Mouse (Mus musculus) CD4-positive helper T cell, adult 2 months (primary cell): ENCODE results near the gene Klhl3.
"Not testable (repeated sequence)": the region's sequence is repeated elsewhere in the genome, so short reads cannot be mapped to it uniquely, and the experiment has no call there.

Experiments
- DNase-seq: peaks from one replicate; pipeline ENCODE4 v3.0.0-alpha.2; 2012; ENCODE audit warnings: low read depth, missing footprints, low spot score

The Klhl3 gene

DNA sequence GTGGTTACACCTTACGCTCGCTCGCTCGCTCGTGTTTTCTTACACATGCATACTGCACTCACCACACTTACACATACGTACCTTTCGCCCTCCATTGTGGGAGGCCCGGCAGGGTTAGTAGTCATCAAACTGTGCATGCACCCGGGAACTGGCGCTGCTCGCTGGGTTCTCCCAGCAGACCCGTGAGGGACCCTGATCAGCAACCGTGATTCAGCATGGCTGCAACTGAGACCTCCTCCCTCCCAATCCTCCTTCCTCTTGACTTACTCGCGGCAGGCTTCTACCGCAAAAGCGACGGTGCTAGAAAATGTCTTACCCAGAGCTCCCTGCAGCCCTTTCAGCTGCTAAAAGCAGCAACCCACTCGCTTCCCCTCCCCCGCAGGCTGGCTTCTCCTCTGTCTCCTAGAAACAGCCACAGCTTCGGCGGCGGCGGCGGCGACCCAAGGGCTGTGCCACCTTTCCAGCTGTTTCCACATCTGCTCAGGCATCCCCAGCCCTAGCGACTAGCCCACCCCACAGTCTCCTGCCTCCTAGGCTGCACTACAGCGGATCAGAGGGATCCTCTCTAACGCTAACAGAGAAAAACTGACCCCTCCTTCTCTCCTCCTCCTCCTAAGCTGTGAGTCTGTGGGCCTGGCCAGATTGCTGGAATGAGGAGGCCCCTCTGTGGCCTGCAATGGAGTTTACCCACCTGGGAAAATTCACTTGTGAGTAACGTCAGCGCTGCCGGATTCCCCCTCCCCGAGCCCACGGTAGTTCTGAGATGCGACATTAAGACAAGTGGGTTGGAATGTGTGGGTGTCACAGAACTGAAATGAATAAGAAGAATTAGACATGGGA lies at the start of gene Klhl3:
Gene Klhl3 (minus strand): TSS at position 532 of the 840 bp plus-strand sequence.
- DNase-seq, result peak; percentile 83

GRCm38 (mm10) chr13:58160761-58161160 lies 47.4 kb upstream of the Klhl3 start:
- no peak for DNase-seq

- DNase-seq, result peak; percentile 90
These were observed 44.9 kb upstream of the Klhl3 start for GRCm38 (mm10) chr13:58158099-58158912.

- DNase-seq, result peak; percentile 84
These were observed 44.2 kb upstream of the Klhl3 start, which contains the start of gene Idnk for GRCm38 (mm10) chr13:58157447-58158098. Idnk (plus strand) TSS chr13:58157649.

DNA sequence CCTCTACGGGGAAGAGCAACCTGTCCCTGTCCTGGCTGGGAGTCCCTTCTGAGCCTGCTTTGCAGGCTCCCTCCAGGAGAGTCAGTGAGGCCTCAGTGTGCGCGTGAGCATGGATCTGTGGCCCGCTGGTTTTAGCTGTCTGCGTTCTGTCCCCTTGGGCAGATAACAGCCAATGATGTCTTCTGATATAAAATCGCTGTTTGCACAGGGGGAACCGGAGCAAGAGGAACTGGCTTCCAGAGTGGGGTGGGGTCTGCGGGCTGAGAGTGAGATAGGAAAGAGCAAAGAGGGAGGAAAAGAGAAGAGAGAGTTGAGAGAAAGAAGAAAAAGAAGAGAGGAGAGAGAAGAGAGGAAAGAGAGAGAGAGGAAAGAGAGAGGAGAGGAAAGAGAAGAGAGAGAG lies 43.6 kb upstream of the Klhl3 start:
- no peak for DNase-seq

DNA sequence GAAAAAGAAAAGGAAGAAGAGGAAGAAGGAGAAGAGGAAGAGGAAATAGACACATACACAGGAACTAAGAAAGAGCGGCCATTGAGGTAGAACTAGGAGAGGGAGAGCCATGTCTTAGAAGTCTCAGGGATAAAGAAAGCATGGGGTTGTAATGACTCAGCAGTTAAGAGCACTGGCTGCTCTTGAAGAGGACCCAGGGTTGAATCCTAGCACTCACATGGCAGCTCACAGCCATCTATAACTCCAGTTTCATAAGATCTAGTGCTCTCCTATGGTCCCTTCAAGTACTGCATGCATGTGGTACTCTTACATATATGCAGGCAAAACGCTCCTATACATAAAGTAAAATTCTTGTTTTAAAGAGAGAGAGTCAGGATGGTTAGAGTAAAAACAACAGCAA lies 42.6 kb upstream of the Klhl3 start:
- no peak for DNase-seq

- no peak for DNase-seq
These were observed 37.0 kb upstream of the Klhl3 start for GRCm38 (mm10) chr13:58150442-58150841.

GRCm38 (mm10) chr13:58149629-58150028 lies 36.2 kb upstream of the Klhl3 start:
- DNase-seq, result no peak

DNA sequence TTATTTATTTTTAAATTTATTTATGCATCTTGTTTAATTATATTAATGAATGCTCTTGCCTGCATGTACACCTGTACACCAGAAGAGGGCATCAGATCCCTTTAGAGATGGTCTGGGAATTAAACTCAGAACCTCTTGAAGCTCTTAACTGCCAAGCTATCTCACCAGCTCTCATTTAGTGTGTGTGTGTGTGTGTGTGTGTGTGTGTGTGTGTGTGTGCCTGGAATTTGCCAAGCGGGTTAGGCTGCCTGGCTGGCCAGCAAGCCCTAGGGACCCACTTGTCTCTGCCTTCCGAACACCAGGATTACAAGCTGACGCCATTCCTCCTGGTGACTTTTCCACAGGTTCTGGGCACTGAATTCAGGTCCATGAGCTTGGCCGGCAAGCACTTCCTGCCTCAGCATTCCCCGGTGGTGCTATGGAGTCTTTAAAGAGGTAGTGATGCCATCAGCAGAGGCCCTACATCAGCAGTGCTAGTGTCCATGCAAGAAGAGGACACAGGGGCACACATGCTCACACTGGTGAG lies 35.7 kb upstream of the Klhl3 start:
- DNase-seq, result peak; percentile 32

DNA sequence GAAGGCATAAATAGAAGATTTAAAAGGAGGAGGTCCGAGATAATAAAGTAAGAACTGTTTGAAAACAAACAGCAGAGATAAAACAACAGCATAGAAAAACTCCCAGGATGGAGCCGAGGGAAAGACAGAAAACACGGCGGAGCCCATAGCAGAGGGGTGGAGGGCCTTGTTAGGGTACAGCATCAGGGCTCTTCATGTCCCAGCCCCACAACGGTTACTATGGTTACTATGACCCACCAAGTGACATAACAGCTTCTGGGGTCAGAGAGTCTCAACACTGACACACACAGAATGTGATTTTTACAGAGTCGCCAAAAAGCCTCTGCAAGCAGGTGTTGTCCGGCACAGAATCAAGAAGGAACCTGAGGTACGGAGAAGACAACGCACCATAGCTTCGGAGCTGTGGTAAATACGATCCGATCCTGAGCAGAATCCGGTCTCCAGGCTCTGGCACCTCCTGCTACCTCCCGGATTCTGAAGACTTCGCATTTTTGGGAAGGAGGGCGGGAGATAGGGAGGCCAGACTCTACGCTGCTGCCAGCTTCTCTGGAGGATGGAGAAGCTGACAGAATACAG lies 35.0 kb upstream of the Klhl3 start:
- DNase-seq, result peak; percentile 29

DNA sequence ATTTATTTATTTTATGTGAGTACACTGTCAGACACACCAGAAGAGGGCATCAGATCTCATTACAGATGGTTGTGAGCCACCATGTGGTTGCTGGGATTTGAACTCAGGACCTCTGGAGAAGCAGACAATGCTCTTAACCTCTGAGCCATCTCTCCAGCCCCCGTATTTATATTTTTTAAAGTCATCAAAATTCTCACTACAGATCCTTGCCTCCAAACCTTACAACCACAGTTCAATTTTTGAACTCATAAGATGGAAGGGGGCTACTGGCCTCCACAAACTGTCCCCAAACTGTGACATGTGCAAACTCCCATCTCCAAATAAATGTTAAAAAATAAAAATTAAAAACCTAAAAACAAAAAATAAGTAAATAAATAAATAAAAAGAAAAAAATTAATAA lies 34.4 kb upstream of the Klhl3 start:
- DNase-seq, result no peak

DNA sequence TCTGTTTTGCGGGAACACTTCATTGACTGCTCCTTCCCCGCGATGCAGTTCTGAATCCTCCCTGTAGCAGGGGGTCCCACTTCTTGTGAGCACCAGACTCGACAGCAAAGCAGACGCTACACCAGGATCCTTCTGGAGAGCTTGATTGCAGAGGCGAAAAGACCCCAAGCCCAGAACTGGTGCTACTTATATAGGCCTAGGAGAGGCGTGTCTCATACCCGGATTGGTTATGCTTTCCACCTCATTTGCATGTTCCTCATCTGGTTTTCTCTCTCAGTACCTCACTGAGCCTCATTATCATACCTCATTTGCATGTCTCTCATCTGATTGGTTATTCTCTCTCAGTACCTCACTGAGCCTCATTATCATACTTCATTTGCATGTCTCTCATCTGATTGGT lies 33.2 kb upstream of the Klhl3 start:
- not testable (repeated sequence) for DNase-seq

DNA sequence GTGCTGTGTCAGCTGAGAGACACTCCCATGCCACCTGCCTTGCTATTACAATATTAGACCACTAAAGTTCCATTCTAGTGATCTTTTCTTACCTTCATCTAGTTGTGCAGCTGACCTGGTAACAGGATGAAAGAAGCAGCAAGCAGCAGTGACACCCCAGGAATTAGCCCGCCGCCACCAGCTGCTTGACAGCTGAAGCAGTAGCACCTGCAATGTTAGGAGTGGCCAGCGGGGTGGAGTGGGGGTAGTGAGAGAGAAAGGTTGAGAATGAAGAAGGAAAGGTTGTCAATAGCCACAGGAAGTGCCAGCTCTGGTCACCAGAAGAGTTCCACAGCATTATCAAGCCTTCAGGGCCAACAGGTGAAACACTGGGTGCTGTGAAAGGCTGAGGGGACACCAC lies 18.3 kb upstream of the Klhl3 start:
- DNase-seq, result no peak

- no peak for DNase-seq
These were observed 16.4 kb upstream of the Klhl3 start for GRCm38 (mm10) chr13:58129687-58130246.

GRCm38 (mm10) chr13:58128768-58129671 lies 15.6 kb upstream of the Klhl3 start:
- peak; percentile 97 for DNase-seq

DNA sequence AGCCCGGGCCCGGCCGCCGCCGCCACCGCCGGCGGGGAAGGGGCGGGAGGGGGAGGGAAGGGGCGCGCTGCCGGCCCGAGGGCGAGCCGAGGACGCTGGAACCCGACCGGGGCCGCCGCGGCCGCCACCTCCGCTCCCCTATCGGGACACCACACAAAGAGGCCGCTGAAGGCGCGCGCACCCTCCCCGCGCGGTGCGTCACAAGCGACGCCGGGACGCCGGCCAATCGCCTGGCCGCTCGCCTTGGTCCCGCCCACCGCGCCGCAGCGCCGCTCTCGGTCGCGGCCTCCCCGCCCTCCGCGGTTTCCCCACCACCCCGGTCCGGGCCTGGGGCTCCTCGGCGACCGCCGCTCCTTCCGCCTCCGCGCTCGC lies 15.0 kb upstream of the Klhl3 start, which contains the start of gene Hnrnpa0:
Gene Hnrnpa0 (minus strand): TSS at position 161 of the 372 bp plus-strand sequence.
- DNase-seq, result peak; percentile 97

- DNase-seq, result peak; percentile 83
These were observed 14.5 kb upstream of the Klhl3 start for GRCm38 (mm10) chr13:58127766-58128361.

- peak; percentile 57 for DNase-seq
These were observed 13.7 kb upstream of the Klhl3 start for GRCm38 (mm10) chr13:58126862-58127765.

- peak; percentile 83 for DNase-seq
These were observed 12.7 kb upstream of the Klhl3 start for GRCm38 (mm10) chr13:58126126-58126525.
